In genomic region chr1:66230345-66230744, GRCm38 (mm10) we compare ENCODE assay signal across 14 mouse cellular contexts. TPM values are rescaled to one million over a fixed set of nuclear protein-coding genes. Genes with fewer than 3 reads are reported as not detected.
"Had no signal": no experiment of that assay in that cellular context is flagged by ENCODE, and none has a peak within 500 bp of the region (broad histone marks: within the 10 kb centered on the region; RNA-seq: fewer than 3 reads in every experiment).

No protein-coding gene starts in this region.

- H3K36me3 ChIP-seq: midbrain, embryonic 10.5 days; midbrain, embryonic 12.5 days; neural tube, embryonic 12.5 days had no signal

- H3K27me3 ChIP-seq: midbrain, embryonic 12.5 days; neural tube, embryonic 12.5 days had no signal

- DNase-seq: lung, adult 18-20 months; lung, embryonic 14.5 days; lung, postnatal 10 days; lung, postnatal 4 days; midbrain, embryonic 14.5 days; right cerebral cortex, postnatal 14 days; thymus, adult 18-20 months; thymus, postnatal 14 days; thymus, postnatal 36 days had no signal

- ATAC-seq: midbrain, embryonic 16.5 days had no signal

RNA-seq across cellular contexts. Expression of gene Map2, which starts 55.3 kb away (rescaled TPM):
- total RNA-seq: megakaryocyte-erythroid progenitor cell, adult 5-6 weeks had no signal
